Mouse (Mus musculus) heart, embryonic 16.5 days (tissue): ENCODE data around the gene Actl6b. TPM values are rescaled to one million over a fixed set of nuclear protein-coding genes. Genes with fewer than 3 reads are reported as not detected.
A peak's percentile ranks its signal among the peaks of the same experiment; 100 is the strongest.

Experiments used
- ATAC-seq: fragments of 200-750 bp; cut with Nextera tagmentation; replicated peaks from 2 replicates; pipeline ENCODE4 v1.8.0; 2017; ENCODE audit warnings: moderate number of reproducible peaks; ENCODE audit not compliant: insufficient read depth, low FRiP score; ENCODE audit errors: extremely low read depth
- H3K27ac ChIP-seq: fragments of 300-500 bp; sonication (generic); 2 replicates; pipeline ENCODE4 v1.5.1; 2014; ENCODE audit warnings: mild to moderate bottlenecking, low read length, control low read depth, moderate library complexity
- H3K27me3 ChIP-seq: fragments of 300-500 bp; sonication (generic); 2 replicates; pipeline ENCODE4 v1.6.1; 2014; ENCODE audit warnings: low read length, mixed read lengths; ENCODE audit not compliant: control insufficient read depth, insufficient read depth
- H3K36me3 ChIP-seq: fragments of 300-500 bp; sonication (generic); 2 replicates; pipeline ENCODE4 v1.6.1; 2014; ENCODE audit not compliant: control insufficient read depth, insufficient read depth
- H3K4me1 ChIP-seq: fragments of 300-500 bp; sonication (generic); 2 replicates; pipeline ENCODE4 v1.6.1; 2014; ENCODE audit warnings: low read length, mixed read lengths; ENCODE audit not compliant: control insufficient read depth, insufficient read depth
- H3K4me2 ChIP-seq: fragments of 300-500 bp; sonication (generic); 2 replicates; pipeline ENCODE4 v1.6.1; 2014; ENCODE audit warnings: low read depth, mild to moderate bottlenecking, control low read depth, low read length
- H3K4me3 ChIP-seq: fragments of 300-500 bp; sonication (generic); 2 replicates; pipeline ENCODE4 v1.5.1; 2014; ENCODE audit warnings: mild to moderate bottlenecking, control low read depth, low read length
- H3K9ac ChIP-seq: fragments of 300-500 bp; sonication (generic); 2 replicates; pipeline ENCODE4 v1.6.1; 2014; ENCODE audit warnings: low read length, control low read depth
- H3K9me3 ChIP-seq: fragments of 300-500 bp; sonication (generic); replicated peaks from 2 replicates; pipeline ENCODE4 v1.6.1; 2016; ENCODE audit warnings: low read length; ENCODE audit not compliant: control insufficient read depth
- WGBS: fragments of 180-500 bp; shearing (Covaris S2); extraction: QIAGEN DNeasy Blood & Tissue Kit; methylation state at CpG from one replicate; pipeline ENCODE4 v1.1.7; 2014; 5-methylcytosine and 5-hydroxymethylcytosine counted together
- polyA plus RNA-seq: library from polyadenylated mRNA; unstranded; fragments of >200 nt; fragmentation: Nextera tagmentation; extraction: Ambion mirVana; gene quantifications from 2 replicates; pipeline ENCODE4 v1.2.1, GENCODE M21; 2015

The Actl6b gene
- polyA plus RNA-seq, 1 experiment from 2014 or later, result 0.33 TPM

GRCm38 (mm10) chr5:137541768-137542540, 11.4 kb upstream of the Actl6b start:
- Histone ChIP-seq H3K4me2 (no peak overlapping the region), H3K4me3 (no peak overlapping the region), H3K9ac (no peak overlapping the region), H3K27me3 (no peaks in the 10 kb centered on the region), H3K27ac (no peak overlapping the region), H3K4me1 (peaks cover 3% of the 10 kb centered on the region; the same call in 1 of the 2 replicates), H3K9me3 (no peaks in the 10 kb centered on the region), H3K36me3 (no peaks in the 10 kb centered on the region)
- WGBS, result 64% methylated on average over 5 of the region's 5 CpGs
- no peak for ATAC-seq

GRCm38 (mm10) chr5:137544926-137545325, 8.4 kb upstream of the Actl6b start:
- Histone ChIP-seq H3K27ac (no peak overlapping the region), H3K4me3 (no peak overlapping the region), H3K4me1 (no peaks in the 10 kb centered on the region), H3K4me2 (no peak overlapping the region), H3K27me3 (no peaks in the 10 kb centered on the region), H3K36me3 (no peaks in the 10 kb centered on the region), H3K9me3 (no peaks in the 10 kb centered on the region), H3K9ac (no peak overlapping the region)
- no peak for ATAC-seq
- WGBS, result 61% methylated on average over 6 of the region's 6 CpGs

GRCm38 (mm10) chr5:137545596-137545995, 7.7 kb upstream of the Actl6b start:
- Histone ChIP-seq H3K4me1 (no peaks in the 10 kb centered on the region), H3K36me3 (no peaks in the 10 kb centered on the region), H3K9ac (no peak overlapping the region), H3K4me3 (no peak overlapping the region), H3K27me3 (no peaks in the 10 kb centered on the region), H3K4me2 (no peak overlapping the region), H3K27ac (no peak overlapping the region), H3K9me3 (no peaks in the 10 kb centered on the region)
- WGBS, result 67% methylated on average over 4 of the region's 4 CpGs
- no peak for ATAC-seq

GRCm38 (mm10) chr5:137549840-137550239, 3.5 kb upstream of the Actl6b start:
- no peak for ATAC-seq
- no peak overlapping the region for H3K27ac ChIP-seq

GRCm38 (mm10) chr5:137551119-137551518, 2.2 kb upstream of the Actl6b start:
- ATAC-seq, result no peak
- 65% methylated on average over 5 of the region's 5 CpGs for WGBS
- Histone ChIP-seq H3K4me3 (no peak overlapping the region), H3K27ac (no peak overlapping the region), H3K36me3 (no peaks in the 10 kb centered on the region), H3K9ac (no peak overlapping the region), H3K4me1 (no peaks in the 10 kb centered on the region), H3K27me3 (peaks cover 14% of the 10 kb centered on the region), H3K9me3 (no peaks in the 10 kb centered on the region), H3K4me2 (no peak overlapping the region)

More at GRCm38 (mm10) chr5:137549840-137550239, 3.5 kb upstream of the Actl6b start:
- Histone ChIP-seq H3K27me3 (peaks cover 14% of the 10 kb centered on the region), H3K4me3 (no peak overlapping the region), H3K9me3 (no peaks in the 10 kb centered on the region), H3K4me1 (no peaks in the 10 kb centered on the region), H3K4me2 (no peak overlapping the region), H3K36me3 (no peaks in the 10 kb centered on the region), H3K9ac (no peak overlapping the region)
- WGBS, result 61% methylated on average over 2 of the region's 2 CpGs

GRCm38 (mm10) chr5:137553000-137553399, 317 bp upstream of the Actl6b start:
- ATAC-seq, result no peak
- Histone ChIP-seq H3K4me2 (peak overlapping the region; percentile 22; the same call in 1 of the 2 replicates), H3K36me3 (no peaks in the 10 kb centered on the region), H3K4me1 (no peaks in the 10 kb centered on the region), H3K27me3 (peaks cover 14% of the 10 kb centered on the region), H3K9ac (no peak overlapping the region), H3K9me3 (no peaks in the 10 kb centered on the region), H3K4me3 (peak overlapping the region; percentile 4; the same call in 1 of the 2 replicates), H3K27ac (no peak overlapping the region)
- WGBS, result 27% methylated on average over 6 of the region's 6 CpGs

GRCm38 (mm10) chr5:137553898-137554297, 581 bp downstream of the Actl6b start:
- Histone ChIP-seq H3K4me1 (no peaks in the 10 kb centered on the region), H3K36me3 (no peaks in the 10 kb centered on the region), H3K9ac (no peak overlapping the region), H3K4me3 (no peak overlapping the region), H3K27me3 (peaks cover 14% of the 10 kb centered on the region), H3K9me3 (no peaks in the 10 kb centered on the region), H3K27ac (no peak overlapping the region), H3K4me2 (no peak overlapping the region)
- ATAC-seq, result no peak
- WGBS, result 44% methylated on average over 11 of the region's 11 CpGs

- Histone ChIP-seq H3K27ac (no peak overlapping the region), H3K36me3 (no peaks in the 10 kb centered on the region), H3K4me1 (no peaks in the 10 kb centered on the region), H3K9ac (no peak overlapping the region), H3K27me3 (no peaks in the 10 kb centered on the region; the same call in 1 of the 2 replicates), H3K9me3 (no peaks in the 10 kb centered on the region), H3K4me2 (no peak overlapping the region), H3K4me3 (no peak overlapping the region)
- ATAC-seq, result no peak
- WGBS, result 62% methylated on average over 6 of the region's 6 CpGs
These were observed 8.2 kb downstream of the Actl6b start for GRCm38 (mm10) chr5:137561556-137561955.

- 58% methylated on average over 10 of the region's 10 CpGs for WGBS
These were observed 9.6 kb downstream of the Actl6b start for GRCm38 (mm10) chr5:137562965-137563364.

More at GRCm38 (mm10) chr5:137562965-137563364, 9.6 kb downstream of the Actl6b start:
- Histone ChIP-seq H3K9ac (no peak overlapping the region), H3K27ac (no peak overlapping the region), H3K36me3 (no peaks in the 10 kb centered on the region), H3K9me3 (no peaks in the 10 kb centered on the region), H3K4me2 (no peak overlapping the region), H3K4me1 (no peaks in the 10 kb centered on the region), H3K4me3 (no peak overlapping the region), H3K27me3 (no peaks in the 10 kb centered on the region; the same call in 1 of the 2 replicates)
- ATAC-seq, result no peak
